Mouse (Mus musculus) gastrocnemius, adult 2 months (tissue): ENCODE measurements around the gene Klf11. TPM values are rescaled to one million over a fixed set of nuclear protein-coding genes. Genes with fewer than 3 reads are reported as not detected.
A peak's percentile ranks its signal among the peaks of the same experiment; 100 is the strongest.

Experiments used
- DNase-seq: peaks from one replicate; pipeline ENCODE4 v3.0.0; 2022
- H3K27ac ChIP-seq: fragments of 200-600 bp; 2 replicates; pipeline ENCODE4 v1.8.1; 2022; ENCODE audit warnings: mild to moderate bottlenecking
- H3K4me3 ChIP-seq: fragments of 200-600 bp; 2 replicates; pipeline ENCODE4 v1.8.1; 2022; ENCODE audit warnings: mild to moderate bottlenecking, moderate library complexity
- CTCF ChIP-seq: fragments of 200-600 bp; IDR thresholded peaks from 2 replicates; pipeline ENCODE4 v1.8.1; 2022; ENCODE audit warnings: antibody characterized with exemption, mild to moderate bottlenecking, moderate library complexity
- intact Hi-C: fragments of 180-260 bp; cut with DNase I; formaldehyde crosslinking; loops from one replicate; pipeline ENCODE4 v1.15.1; 2025
- total RNA-seq, 2 experiments: library from RNA; stranded (reverse); gene quantifications; 2 replicates each; pipeline ENCODE4 v1.2.3; 2021

The Klf11 gene
- total RNA-seq, 2 experiments from 2014 or later = 4.1 to 7.9 TPM

GRCm38 (mm10) chr12:24709409-24709808 lies 58.3 kb downstream of the Klf11 start:
- Histone ChIP-seq H3K4me3 (no peak overlapping the region), H3K27ac (no peak overlapping the region)
- intact Hi-C loops = no loop called here
- TF ChIP-seq CTCF = no peak
- DNase-seq = no peak

GRCm38 (mm10) chr12:24709831-24710508 lies 58.9 kb downstream of the Klf11 start:
- no peak overlapping the region for H3K4me3 ChIP-seq

GRCm38 (mm10) chr12:24710672-24711071 lies 59.6 kb downstream of the Klf11 start:
- DNase-seq = no peak
- TF ChIP-seq CTCF = peak; percentile 42
- Histone ChIP-seq H3K27ac (peak overlapping the region; percentile 52), H3K4me3 (no peak overlapping the region)
- intact Hi-C loops = loop anchor here (1.0 kb wide), 1 partner anchor 242 kb away; no protein-coding TSS in a partner anchor

More at GRCm38 (mm10) chr12:24709831-24710508, 58.9 kb downstream of the Klf11 start:
- peak; percentile 42 for DNase-seq
- intact Hi-C loops = loop anchor here (1.0 kb wide), 1 partner anchor 242 kb away; no protein-coding TSS in a partner anchor
- peak; percentile 82 for TF ChIP-seq CTCF
- H3K27ac ChIP-seq = no peak overlapping the region

Other genes starting within 250 kb of the Klf11 start
- 1 to 10 TPM; 7.2 to 8.9 TPM for gene Taf1b, start 152.9 kb upstream of the Klf11 start, total RNA-seq
- under 1 TPM; 0.17 to 0.59 TPM for gene Grhl1, start 79.0 kb upstream of the Klf11 start, total RNA-seq
- 1 to 10 TPM; 1.8 to 2.7 TPM for gene Cys1, start 30.5 kb downstream of the Klf11 start, total RNA-seq
- 1 to 10 TPM in 1 of 2 experiments, under 1 TPM in 1; 0.89 to 1.1 TPM for gene Rrm2, start 57.0 kb downstream of the Klf11 start, total RNA-seq
- gene Mboat2, start 179.6 kb downstream of the Klf11 start, total RNA-seq = 1 to 10 TPM in 1 of 2 experiments, under 1 TPM in 1; 0.46 to 1.1 TPM